Mouse (Mus musculus): ENCODE measurements around the gene 2310011J03Rik.

2310011J03Rik gene

GRCm38 (mm10) chr10:80314494-80315001, 5.8 kb downstream of the 2310011J03Rik start:
- DNase-seq: no peak

- no peak for DNase-seq
Measured at GRCm38 (mm10) chr10:80313627-80314201, 6.6 kb downstream of the 2310011J03Rik start.

GRCm38 (mm10) chr10:80312586-80313504, 7.5 kb downstream of the 2310011J03Rik start:
- no peak for DNase-seq

GRCm38 (mm10) chr10:80311560-80311959, 8.8 kb downstream of the 2310011J03Rik start:
- DNase-seq: no peak

GRCm38 (mm10) chr10:80304862-80305261, 15.5 kb downstream of the 2310011J03Rik start:
- DNase-seq: no peak

- no peak for DNase-seq
Measured at GRCm38 (mm10) chr10:80304458-80304857, 15.9 kb downstream of the 2310011J03Rik start.

- peak; percentile 63 for DNase-seq
Measured at GRCm38 (mm10) chr10:80302471-80302881, 17.9 kb downstream of the 2310011J03Rik start.

GRCm38 (mm10) chr10:80302082-80302355, 18.3 kb downstream of the 2310011J03Rik start:
- DNase-seq: no peak

- no peak for DNase-seq
Measured at GRCm38 (mm10) chr10:80301256-80302081, 18.9 kb downstream of the 2310011J03Rik start.

- peak; percentile 77 for DNase-seq
Measured at GRCm38 (mm10) chr10:80300672-80301181, 19.6 kb downstream of the 2310011J03Rik start.

GRCm38 (mm10) chr10:80299824-80300223, 20.5 kb downstream of the 2310011J03Rik start:
- no peak for DNase-seq

GRCm38 (mm10) chr10:80299301-80299700, 21.0 kb downstream of the 2310011J03Rik start:
- DNase-seq: peak; percentile 59

GRCm38 (mm10) chr10:80298571-80299281, 21.6 kb downstream of the 2310011J03Rik start:
- DNase-seq: peak; percentile 94

- no peak for DNase-seq
Measured at GRCm38 (mm10) chr10:80297526-80298133, 22.7 kb downstream of the 2310011J03Rik start.

GRCm38 (mm10) chr10:80296824-80297223, 23.5 kb downstream of the 2310011J03Rik start:
- no peak for DNase-seq

- peak; percentile 82 for DNase-seq
Measured at GRCm38 (mm10) chr10:80295618-80296425, 24.5 kb downstream of the 2310011J03Rik start, which contains the start of gene Apc2. Gene Apc2 (plus strand): TSS chr10:80295977.

- no peak for DNase-seq
Measured at GRCm38 (mm10) chr10:80294788-80295303, 25.5 kb downstream of the 2310011J03Rik start.

GRCm38 (mm10) chr10:80294311-80294710, 26.0 kb downstream of the 2310011J03Rik start:
- no peak for DNase-seq

- DNase-seq: no peak
Measured at GRCm38 (mm10) chr10:80293325-80293724, 27.0 kb downstream of the 2310011J03Rik start.
